Mouse (Mus musculus) limb, embryonic 11.5 days (tissue): ENCODE measurements around the gene Etaa1. TPM values are rescaled to one million over a fixed set of nuclear protein-coding genes. Genes with fewer than 3 reads are reported as not detected.
"Not testable (repeated sequence)": the region's sequence is repeated elsewhere in the genome, so short reads cannot be mapped to it uniquely, and the experiment has no call there.

Experiments
- ATAC-seq: fragments of 200-750 bp; cut with Nextera tagmentation; 2 replicates; pipeline ENCODE4 v1.8.0; 2017; ENCODE audit warnings: low read depth; ENCODE audit not compliant: insufficient number of reproducible peaks, low FRiP score, low TSS enrichment
- DNase-seq: peaks from one replicate; pipeline ENCODE4 v3.0.0-alpha.2; 2015; ENCODE audit warnings: low spot score
- H3K27ac ChIP-seq: fragments of 300-500 bp; sonication (generic); replicated peaks from 2 replicates; pipeline ENCODE4 v1.5.1; 2014; ENCODE audit warnings: low read depth, mild to moderate bottlenecking, low read length
- H3K27me3 ChIP-seq: fragments of 300-500 bp; sonication (generic); 2 replicates; pipeline ENCODE4 v1.6.1; 2014; ENCODE audit warnings: mild to moderate bottlenecking, low read length, mixed read lengths; ENCODE audit not compliant: control insufficient read depth, insufficient read depth
- H3K36me3 ChIP-seq: fragments of 300-500 bp; sonication (generic); 2 replicates; pipeline ENCODE4 v1.6.1; 2014; ENCODE audit warnings: mild to moderate bottlenecking, low read length, moderate library complexity, mixed read lengths; ENCODE audit not compliant: control insufficient read depth, insufficient read depth
- H3K4me1 ChIP-seq: fragments of 300-500 bp; sonication (generic); 2 replicates; pipeline ENCODE4 v1.6.1; 2014; ENCODE audit warnings: low read length, mixed read lengths; ENCODE audit not compliant: control insufficient read depth, insufficient read depth
- H3K4me2 ChIP-seq: fragments of 300-500 bp; sonication (generic); 2 replicates; pipeline ENCODE4 v1.6.1; 2014; ENCODE audit warnings: low read depth, mild to moderate bottlenecking, moderate library complexity; ENCODE audit not compliant: severe bottlenecking
- H3K4me3 ChIP-seq: fragments of 300-500 bp; sonication (generic); 2 replicates; pipeline ENCODE4 v1.5.1; 2014; ENCODE audit warnings: low read depth, low read length
- H3K9ac ChIP-seq: fragments of 300-500 bp; sonication (generic); 2 replicates; pipeline ENCODE4 v1.6.1; 2014; ENCODE audit warnings: mild to moderate bottlenecking, low read length
- H3K9me3 ChIP-seq: fragments of 300-500 bp; sonication (generic); 2 replicates; pipeline ENCODE4 v1.6.1; 2016; ENCODE audit warnings: low read length; ENCODE audit not compliant: control insufficient read depth
- WGBS: fragments of 180-500 bp; shearing (Covaris S2); extraction: QIAGEN DNeasy Blood & Tissue Kit; methylation state at CpG from one replicate; pipeline ENCODE4 v1.1.7; 2014; 5-methylcytosine and 5-hydroxymethylcytosine counted together
- polyA plus RNA-seq: library from polyadenylated mRNA; unstranded; fragments of >200 nt; fragmentation: Nextera tagmentation; extraction: Ambion mirVana; gene quantifications from 2 replicates; pipeline ENCODE4 v1.2.1, GENCODE M21; 2014

Etaa1 gene
- polyA plus RNA-seq, 1 experiment from 2014 or later: 21.2 TPM

DNA sequence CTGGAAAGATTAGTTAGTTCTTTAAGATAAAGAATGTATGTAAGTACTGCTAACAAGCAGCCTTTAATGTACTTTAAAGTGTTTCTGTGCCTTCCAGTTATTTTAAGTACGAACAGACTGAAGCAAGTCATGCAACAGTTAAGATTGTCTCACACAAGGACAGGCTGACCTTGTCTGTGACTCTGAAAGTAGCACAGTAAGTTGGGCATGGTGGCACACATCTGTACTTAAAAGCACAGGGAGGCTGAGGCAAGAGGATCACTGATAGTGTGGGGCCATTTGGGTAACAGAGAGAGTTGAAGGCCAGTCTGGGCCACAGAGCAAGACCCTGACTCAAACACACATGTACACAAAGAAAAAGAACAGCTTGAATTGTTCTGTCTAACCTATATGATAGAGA lies 14.5 kb downstream of the Etaa1 start:
- Histone ChIP-seq H3K27ac (no peak overlapping the region), H3K36me3 (no peaks in the 10 kb centered on the region; the same call in 1 of the 2 replicates), H3K9me3 (no peaks in the 10 kb centered on the region), H3K9ac (no peak overlapping the region), H3K4me1 (no peaks in the 10 kb centered on the region), H3K27me3 (no peaks in the 10 kb centered on the region), H3K4me3 (no peak overlapping the region), H3K4me2 (no peak overlapping the region)
- no peak for DNase-seq
- ATAC-seq: no peak
- WGBS: 95% methylated on average over 1 of the region's 1 CpGs

DNA sequence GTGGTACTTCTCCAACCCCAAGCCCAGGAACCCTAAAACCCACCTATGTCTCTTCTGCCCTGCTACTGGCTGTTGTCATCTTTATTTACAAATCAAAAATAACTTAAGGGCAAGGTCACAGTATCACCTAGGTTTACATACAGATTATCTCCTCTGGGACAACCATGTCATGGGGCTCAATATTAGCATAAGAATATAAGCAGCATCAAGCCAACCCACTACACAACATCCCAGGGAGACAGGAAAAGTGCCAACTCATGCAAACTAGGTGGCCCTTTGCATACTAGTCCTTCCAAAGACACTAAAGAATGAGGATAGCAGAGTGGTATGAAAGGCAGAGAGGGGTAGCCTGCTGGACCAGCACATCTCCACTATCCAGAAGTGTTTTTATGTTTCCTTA lies 15.7 kb downstream of the Etaa1 start:
- Histone ChIP-seq H3K27ac (no peak overlapping the region), H3K4me2 (no peak overlapping the region), H3K9me3 (no peaks in the 10 kb centered on the region), H3K4me1 (no peaks in the 10 kb centered on the region), H3K9ac (no peak overlapping the region), H3K36me3 (no peaks in the 10 kb centered on the region; the same call in 1 of the 2 replicates), H3K4me3 (no peak overlapping the region), H3K27me3 (no peaks in the 10 kb centered on the region)
- ATAC-seq (no peak), DNase-seq (no peak)

DNA sequence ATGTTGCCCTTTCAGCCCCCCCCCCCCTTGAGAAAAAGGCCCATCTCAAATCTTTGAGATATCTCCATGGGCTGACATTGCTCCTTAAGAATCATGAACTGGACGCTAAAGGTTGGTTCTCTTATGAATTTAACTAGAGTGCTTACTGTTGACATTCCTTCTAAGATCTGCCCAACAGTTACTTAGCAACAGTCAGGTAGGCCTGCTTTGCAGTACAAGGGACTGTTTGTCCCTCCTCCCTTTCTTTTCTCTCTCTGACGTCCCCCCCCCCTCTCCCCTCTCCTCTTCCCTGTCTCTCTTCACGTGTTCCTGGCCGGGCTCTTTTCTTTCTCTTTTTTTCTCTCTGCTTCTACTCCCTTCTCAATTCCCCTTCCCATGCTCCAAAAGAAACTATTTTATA lies 35.8 kb downstream of the Etaa1 start:
- 80% methylated on average over 4 of the region's 4 CpGs for WGBS
- no peak overlapping the region for H3K27ac ChIP-seq
- H3K36me3 ChIP-seq: no peaks in the 10 kb centered on the region
- no peak overlapping the region for H3K4me2 ChIP-seq
- no peaks in the 10 kb centered on the region for H3K9me3 ChIP-seq
- no peaks in the 10 kb centered on the region for H3K27me3 ChIP-seq
- H3K4me1 ChIP-seq: no peaks in the 10 kb centered on the region
- DNase-seq: no peak
- no peak overlapping the region for H3K4me3 ChIP-seq
- ATAC-seq: no peak
- no peak overlapping the region for H3K9ac ChIP-seq

DNA sequence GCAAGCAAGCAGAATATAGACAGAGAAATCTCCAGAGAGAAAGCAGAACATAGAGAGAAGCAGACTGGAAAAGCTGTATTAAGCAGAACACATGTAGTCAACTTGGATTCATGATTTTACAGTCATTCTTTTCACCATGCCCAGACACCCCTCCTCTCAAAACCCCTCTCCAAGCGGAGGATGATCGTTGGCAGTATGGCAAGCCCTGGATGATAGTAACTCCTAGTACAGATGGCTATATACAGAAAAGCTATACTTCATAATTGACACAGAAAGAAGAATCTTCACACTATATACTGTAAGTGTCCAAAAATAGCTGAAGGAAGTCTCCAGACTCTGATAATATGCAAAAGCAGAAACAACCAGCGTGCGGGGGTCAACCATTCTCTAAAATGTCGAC lies 36.6 kb downstream of the Etaa1 start:
- Histone ChIP-seq H3K36me3 (no peaks in the 10 kb centered on the region), H3K27ac (no peak overlapping the region), H3K27me3 (no peaks in the 10 kb centered on the region), H3K4me1 (no peaks in the 10 kb centered on the region), H3K4me2 (no peak overlapping the region), H3K4me3 (no peak overlapping the region), H3K9ac (no peak overlapping the region), H3K9me3 (no peaks in the 10 kb centered on the region)
- WGBS: 90% methylated on average over 5 of the region's 5 CpGs
- ATAC-seq: no peak
- no peak for DNase-seq

DNA sequence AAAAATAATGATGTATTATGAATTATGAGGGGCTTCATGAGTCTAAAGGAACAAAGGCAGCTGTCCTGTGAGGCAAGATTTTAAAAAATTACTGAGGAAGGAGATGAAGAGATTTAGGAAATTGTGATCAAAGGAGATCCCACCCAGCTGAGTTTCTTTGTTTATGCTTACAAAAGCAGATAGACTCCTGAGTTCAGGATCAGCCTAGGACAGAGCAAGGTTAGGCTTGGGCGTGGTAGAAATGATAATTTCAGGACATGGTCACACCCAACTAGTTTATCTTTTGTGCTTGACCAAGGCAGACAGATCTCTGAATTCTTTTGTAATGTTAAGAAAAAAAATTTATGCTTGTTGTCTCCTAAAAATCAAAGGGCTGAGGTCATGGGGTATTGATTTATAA lies 37.2 kb downstream of the Etaa1 start:
- Histone ChIP-seq H3K27me3 (no peaks in the 10 kb centered on the region), H3K36me3 (no peaks in the 10 kb centered on the region), H3K4me1 (no peaks in the 10 kb centered on the region), H3K4me3 (no peak overlapping the region), H3K9ac (no peak overlapping the region), H3K4me2 (no peak overlapping the region), H3K9me3 (no peaks in the 10 kb centered on the region), H3K27ac (no peak overlapping the region)
- DNase-seq (no peak), ATAC-seq (no peak)
- 93% methylated on average over 1 of the region's 1 CpGs for WGBS

DNA sequence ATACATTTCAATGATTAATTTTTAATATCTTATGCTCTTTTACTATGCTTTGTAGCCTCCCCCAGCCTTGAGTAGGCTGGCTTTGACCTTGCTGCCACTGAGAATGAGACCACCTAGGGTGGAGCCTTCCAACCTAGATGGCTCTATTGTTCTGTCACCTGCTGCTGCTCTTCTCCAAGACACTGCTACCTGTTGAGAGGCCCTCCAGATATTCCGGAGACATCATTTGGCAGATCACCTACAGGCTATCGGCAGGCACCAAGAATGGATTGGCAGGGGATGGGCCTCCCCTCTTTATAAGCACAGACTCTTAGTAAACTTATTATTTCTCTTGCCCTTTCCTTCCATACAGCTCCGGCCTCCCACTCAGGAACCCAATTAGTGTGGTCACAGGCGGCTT lies 52.7 kb downstream of the Etaa1 start:
- DNase-seq, ATAC-seq, H3K4me2 ChIP-seq, H3K4me3 ChIP-seq, H3K4me1 ChIP-seq, H3K27ac ChIP-seq, H3K27me3 ChIP-seq, H3K36me3 ChIP-seq, H3K9me3 ChIP-seq, H3K9ac ChIP-seq: not testable (repeated sequence)
- WGBS: 90% methylated on average over 4 of the region's 4 CpGs
